Mouse (Mus musculus): ENCODE measurements at regions not wholly inside any gene's neighbourhood (a gene's known extent, or its start where the extent isn't known, plus 50 kb on each side); places are given as distances from the start of the nearest gene placed in this dataset.

GRCm38 (mm10) chr17:68071472-68071871, 67.6 kb upstream of the Arhgap28 start:
- Histone ChIP-seq H3K27me3 (ENCODE audit: control insufficient read depth, insufficient read depth, low read length) (no peaks in the 10 kb centered on the region), H3K27ac (replicated peaks; ENCODE audit: insufficient read depth, low read depth, low read length) (no peak overlapping the region), H3K79me2 (ENCODE audit: control insufficient read depth, insufficient read depth, low read length) (no peaks in the 10 kb centered on the region), H3K4me3 (ENCODE audit: insufficient read depth, low read depth, low read length) (no peak overlapping the region), H3K4me1 (ENCODE audit: control insufficient read depth, insufficient read depth, low read length) (no peaks in the 10 kb centered on the region), H3K9ac (ENCODE audit: low read depth, low read length) (no peak overlapping the region), H3K36me3 (ENCODE audit: control insufficient read depth, insufficient read depth, low read length) (no peaks in the 10 kb centered on the region)
- 36% methylated on average over 4 of the region's 4 CpGs for WGBS
- no peak for DNase-seq (ENCODE audit: extremely low read depth, low read depth, low spot score)
- TF ChIP-seq POLR2A (IDR thresholded peaks at IDR 0.05; ENCODE audit: extremely low read depth, insufficient read depth, low read length) (no peak), CTCF (IDR thresholded peaks at IDR 0.05; ENCODE audit: low read depth, low read length) (no peak)

- 74% methylated on average over 2 of the region's 2 CpGs for WGBS
- TF ChIP-seq CTCF (IDR thresholded peaks at IDR 0.05; ENCODE audit: low read depth, low read length): no peak
- no peak for TF ChIP-seq POLR2A (IDR thresholded peaks at IDR 0.05; ENCODE audit: extremely low read depth, insufficient read depth, low read length)
- no peaks in the 10 kb centered on the region for H3K36me3 ChIP-seq (ENCODE audit: control insufficient read depth, insufficient read depth, low read length)
- DNase-seq (ENCODE audit: extremely low read depth, low read depth, low spot score): no peak
- no peak overlapping the region for H3K27ac ChIP-seq (replicated peaks; ENCODE audit: insufficient read depth, low read depth, low read length)
- no peaks in the 10 kb centered on the region for H3K79me2 ChIP-seq (ENCODE audit: control insufficient read depth, insufficient read depth, low read length)
- no peaks in the 10 kb centered on the region for H3K4me1 ChIP-seq (ENCODE audit: control insufficient read depth, insufficient read depth, low read length)
- no peak overlapping the region for H3K4me3 ChIP-seq (ENCODE audit: insufficient read depth, low read depth, low read length)
- H3K9ac ChIP-seq (ENCODE audit: low read depth, low read length): no peak overlapping the region
- no peaks in the 10 kb centered on the region for H3K27me3 ChIP-seq (ENCODE audit: control insufficient read depth, insufficient read depth, low read length)
Observed at GRCm38 (mm10) chr17:68075712-68076111, 71.8 kb upstream of the Arhgap28 start.

GRCm38 (mm10) chr17:68078709-68079108, 74.8 kb upstream of the Arhgap28 start:
- TF ChIP-seq CTCF (IDR thresholded peaks at IDR 0.05; ENCODE audit: low read depth, low read length): no peak
- TF ChIP-seq POLR2A (IDR thresholded peaks at IDR 0.05; ENCODE audit: extremely low read depth, insufficient read depth, low read length): no peak
- 82% methylated on average over 3 of the region's 3 CpGs for WGBS

GRCm38 (mm10) chr17:68084446-68084845, 80.5 kb upstream of the Arhgap28 start:
- Histone ChIP-seq H3K27me3 (ENCODE audit: control insufficient read depth, insufficient read depth, low read length) (no peaks in the 10 kb centered on the region), H3K79me2 (ENCODE audit: control insufficient read depth, insufficient read depth, low read length) (no peaks in the 10 kb centered on the region), H3K9ac (ENCODE audit: low read depth, low read length) (no peak overlapping the region), H3K4me1 (ENCODE audit: control insufficient read depth, insufficient read depth, low read length) (no peaks in the 10 kb centered on the region), H3K4me3 (ENCODE audit: insufficient read depth, low read depth, low read length) (no peak overlapping the region), H3K27ac (replicated peaks; ENCODE audit: insufficient read depth, low read depth, low read length) (no peak overlapping the region), H3K36me3 (ENCODE audit: control insufficient read depth, insufficient read depth, low read length) (no peaks in the 10 kb centered on the region)
- TF ChIP-seq CTCF (IDR thresholded peaks at IDR 0.05; ENCODE audit: low read depth, low read length) (no peak), POLR2A (IDR thresholded peaks at IDR 0.05; ENCODE audit: extremely low read depth, insufficient read depth, low read length) (no peak)
- 95% methylated on average over 2 of the region's 2 CpGs for WGBS
- no peak for DNase-seq (ENCODE audit: extremely low read depth, low read depth, low spot score)

More at GRCm38 (mm10) chr17:68078709-68079108, 74.8 kb upstream of the Arhgap28 start:
- Histone ChIP-seq H3K36me3 (ENCODE audit: control insufficient read depth, insufficient read depth, low read length) (no peaks in the 10 kb centered on the region), H3K27me3 (ENCODE audit: control insufficient read depth, insufficient read depth, low read length) (no peaks in the 10 kb centered on the region), H3K79me2 (ENCODE audit: control insufficient read depth, insufficient read depth, low read length) (no peaks in the 10 kb centered on the region), H3K27ac (replicated peaks; ENCODE audit: insufficient read depth, low read depth, low read length) (no peak overlapping the region), H3K4me1 (ENCODE audit: control insufficient read depth, insufficient read depth, low read length) (no peaks in the 10 kb centered on the region), H3K4me3 (ENCODE audit: insufficient read depth, low read depth, low read length) (no peak overlapping the region), H3K9ac (ENCODE audit: low read depth, low read length) (no peak overlapping the region)
- DNase-seq (ENCODE audit: extremely low read depth, low read depth, low spot score): no peak

- Histone ChIP-seq H3K27ac (replicated peaks; ENCODE audit: insufficient read depth, low read depth, low read length) (no peak overlapping the region), H3K4me3 (ENCODE audit: insufficient read depth, low read depth, low read length) (no peak overlapping the region), H3K79me2 (ENCODE audit: control insufficient read depth, insufficient read depth, low read length) (no peaks in the 10 kb centered on the region), H3K4me1 (ENCODE audit: control insufficient read depth, insufficient read depth, low read length) (no peaks in the 10 kb centered on the region), H3K27me3 (ENCODE audit: control insufficient read depth, insufficient read depth, low read length) (no peaks in the 10 kb centered on the region), H3K9ac (ENCODE audit: low read depth, low read length) (no peak overlapping the region), H3K36me3 (ENCODE audit: control insufficient read depth, insufficient read depth, low read length) (no peaks in the 10 kb centered on the region)
- no peak for DNase-seq (ENCODE audit: extremely low read depth, low read depth, low spot score)
- 42% methylated on average over 1 of the region's 1 CpGs for WGBS
- TF ChIP-seq POLR2A (IDR thresholded peaks at IDR 0.05; ENCODE audit: extremely low read depth, insufficient read depth, low read length) (no peak), CTCF (IDR thresholded peaks at IDR 0.05; ENCODE audit: low read depth, low read length) (no peak)
Observed at GRCm38 (mm10) chr17:68087149-68087548, 83.2 kb upstream of the Arhgap28 start.

GRCm38 (mm10) chr17:68089179-68089578, 85.3 kb upstream of the Arhgap28 start:
- H3K27me3 ChIP-seq (ENCODE audit: control insufficient read depth, insufficient read depth, low read length): no peaks in the 10 kb centered on the region
- no peak overlapping the region for H3K9ac ChIP-seq (ENCODE audit: low read depth, low read length)
- no peak for DNase-seq (ENCODE audit: extremely low read depth, low read depth, low spot score)
- no peak overlapping the region for H3K4me3 ChIP-seq (ENCODE audit: insufficient read depth, low read depth, low read length)
- TF ChIP-seq POLR2A (IDR thresholded peaks at IDR 0.05; ENCODE audit: extremely low read depth, insufficient read depth, low read length) (no peak), CTCF (IDR thresholded peaks at IDR 0.05; ENCODE audit: low read depth, low read length) (no peak)
- no peaks in the 10 kb centered on the region for H3K36me3 ChIP-seq (ENCODE audit: control insufficient read depth, insufficient read depth, low read length)
- no peaks in the 10 kb centered on the region for H3K79me2 ChIP-seq (ENCODE audit: control insufficient read depth, insufficient read depth, low read length)
- H3K4me1 ChIP-seq (ENCODE audit: control insufficient read depth, insufficient read depth, low read length): no peaks in the 10 kb centered on the region
- 77% methylated on average over 1 of the region's 1 CpGs for WGBS
- H3K27ac ChIP-seq (replicated peaks; ENCODE audit: insufficient read depth, low read depth, low read length): no peak overlapping the region
